Mouse (Mus musculus): ENCODE results near the gene Rpl6.

Gene Rpl6

DNA sequence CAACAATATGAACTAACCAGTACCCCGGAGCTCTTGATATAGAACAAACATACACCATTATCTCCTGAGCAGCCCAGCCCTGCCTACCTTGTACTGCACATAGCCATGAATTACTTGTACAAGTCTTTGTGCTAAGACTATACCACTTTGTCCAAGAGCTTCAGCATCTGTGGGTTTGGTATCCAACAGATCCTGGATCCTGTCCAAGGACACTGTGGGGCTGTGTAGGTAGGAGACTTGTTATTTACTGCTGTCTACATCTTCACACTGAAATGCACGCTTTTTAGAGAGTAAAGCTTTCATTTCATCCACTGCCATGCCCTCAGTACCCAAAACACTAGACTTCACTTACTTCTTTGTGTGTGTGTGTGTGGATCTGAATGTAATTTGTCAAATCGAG lies 20.6 kb downstream of the Rpl6 start:
- 40% methylated on average over 3 of the region's 3 CpGs for WGBS

DNA sequence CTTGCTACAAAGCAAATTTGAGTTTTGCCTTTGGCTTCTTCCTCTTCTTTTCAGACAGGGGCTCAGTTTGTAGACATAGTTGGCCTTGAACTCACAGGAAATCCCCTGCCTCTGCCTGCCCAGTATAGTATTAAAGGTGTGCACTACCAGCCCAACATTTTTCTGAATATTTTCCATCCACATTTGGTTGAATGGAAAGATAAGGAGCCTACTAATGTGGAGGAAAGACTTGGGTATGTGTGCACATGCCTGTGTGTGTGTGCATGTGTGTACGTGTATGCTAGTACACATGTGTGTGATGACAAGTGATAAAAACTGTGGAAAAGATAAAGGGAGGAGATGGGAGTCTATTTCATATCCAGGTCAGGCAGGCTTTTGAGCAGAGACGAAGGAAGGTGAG lies 21.6 kb downstream of the Rpl6 start:
- 66% methylated on average over 2 of the region's 2 CpGs for WGBS

DNA sequence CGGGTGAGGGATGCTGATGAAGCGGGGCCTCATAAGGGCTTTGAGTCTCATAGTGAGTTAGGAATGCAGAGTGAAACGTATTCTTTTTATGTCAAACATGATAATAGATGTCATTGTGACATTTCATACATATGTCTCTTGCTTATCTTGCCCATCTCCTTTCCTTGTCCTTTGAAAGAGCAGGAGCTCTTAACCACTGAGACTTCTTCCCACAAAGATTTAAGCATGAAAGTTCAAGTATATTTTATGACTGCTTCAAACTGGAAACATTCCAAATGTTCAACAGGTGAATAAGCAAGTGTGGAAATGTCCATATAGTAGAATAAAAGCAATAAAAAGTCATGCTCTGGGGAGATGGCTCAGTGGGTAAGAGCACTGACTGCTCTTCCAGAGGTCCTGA lies 22.1 kb downstream of the Rpl6 start:
- 64% methylated on average over 3 of the region's 3 CpGs for WGBS

DNA sequence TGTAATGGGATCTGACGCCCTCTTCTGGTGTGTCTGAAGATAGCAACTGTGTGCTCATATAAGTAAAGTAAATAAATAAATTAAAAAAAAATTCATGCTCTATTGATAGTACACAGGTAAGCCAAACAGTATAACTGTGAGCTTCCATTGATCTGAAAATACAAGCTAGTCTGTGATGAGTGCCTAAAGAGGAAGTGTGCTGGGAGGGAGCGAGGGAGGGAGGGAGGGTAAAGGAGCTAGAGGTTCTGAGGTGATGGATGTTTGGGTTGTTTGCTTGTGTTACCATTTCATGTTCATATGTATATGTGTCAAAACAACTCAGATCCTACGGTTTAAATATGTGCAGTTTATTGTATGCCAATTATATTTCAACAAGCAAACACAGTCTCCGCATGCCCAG lies 22.6 kb downstream of the Rpl6 start:
- 65% methylated on average over 4 of the region's 4 CpGs for WGBS

DNA sequence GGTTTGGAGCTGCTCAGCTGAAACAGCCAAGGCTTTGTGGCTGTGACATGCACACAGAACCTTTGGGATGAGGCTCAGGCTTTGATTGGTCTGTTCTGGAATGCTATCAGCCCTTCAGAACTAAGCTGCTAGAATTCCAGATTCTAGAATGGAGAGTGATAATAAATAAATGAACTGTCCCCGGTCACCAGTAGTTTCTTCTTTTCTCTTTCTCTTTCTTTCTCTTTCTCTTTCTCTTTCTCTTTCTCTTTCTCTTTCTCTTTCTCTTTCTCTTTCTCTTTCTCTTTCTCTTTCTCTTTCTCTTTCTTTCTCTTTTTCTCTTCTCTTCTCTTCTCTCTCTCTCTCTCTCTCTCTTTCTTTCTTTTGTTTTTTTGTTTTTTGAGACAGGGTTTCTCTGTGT lies 23.0 kb downstream of the Rpl6 start:
- 55% methylated on average over 1 of the region's 1 CpGs for WGBS

DNA sequence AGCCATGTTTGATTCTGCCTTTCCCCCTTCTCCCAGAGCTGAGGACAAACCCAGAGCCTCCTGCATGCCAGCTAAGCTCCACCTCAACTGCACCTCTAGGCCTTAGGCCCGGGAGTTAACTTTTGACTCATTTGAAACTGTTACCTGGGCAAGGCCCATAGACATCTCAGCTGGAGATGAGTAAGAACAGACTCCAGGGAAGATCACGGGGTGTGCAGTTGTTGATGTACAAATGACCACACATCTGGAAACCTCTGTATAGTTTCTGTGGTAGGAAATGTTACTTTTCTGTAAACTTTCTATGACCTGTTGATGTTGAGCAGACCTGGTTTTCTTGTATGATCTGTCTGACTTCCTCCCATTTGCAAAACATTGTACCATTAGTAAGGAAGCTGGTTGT lies 24.9 kb downstream of the Rpl6 start:
- 95% methylated on average over 2 of the region's 2 CpGs for WGBS

DNA sequence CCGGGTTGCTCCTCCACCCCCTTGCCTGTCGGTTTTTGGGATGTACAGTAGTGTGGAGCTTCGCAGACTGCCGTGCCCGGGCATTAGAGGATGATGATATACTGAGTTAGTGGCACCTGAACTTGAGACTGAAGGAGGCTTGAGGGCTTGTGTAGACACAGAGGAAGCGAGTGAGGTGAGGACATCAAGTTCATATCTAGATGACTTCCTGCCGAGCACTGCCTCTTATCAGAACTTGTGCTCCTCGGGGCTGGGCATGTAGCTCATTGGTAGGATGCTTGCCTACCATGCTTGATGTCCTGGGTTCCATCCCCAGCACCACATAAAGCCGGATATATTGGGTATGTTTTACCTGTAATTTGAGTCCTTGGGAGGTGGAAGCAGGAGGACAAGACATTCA lies 26.5 kb downstream of the Rpl6 start:
- 85% methylated on average over 9 of the region's 9 CpGs for WGBS

DNA sequence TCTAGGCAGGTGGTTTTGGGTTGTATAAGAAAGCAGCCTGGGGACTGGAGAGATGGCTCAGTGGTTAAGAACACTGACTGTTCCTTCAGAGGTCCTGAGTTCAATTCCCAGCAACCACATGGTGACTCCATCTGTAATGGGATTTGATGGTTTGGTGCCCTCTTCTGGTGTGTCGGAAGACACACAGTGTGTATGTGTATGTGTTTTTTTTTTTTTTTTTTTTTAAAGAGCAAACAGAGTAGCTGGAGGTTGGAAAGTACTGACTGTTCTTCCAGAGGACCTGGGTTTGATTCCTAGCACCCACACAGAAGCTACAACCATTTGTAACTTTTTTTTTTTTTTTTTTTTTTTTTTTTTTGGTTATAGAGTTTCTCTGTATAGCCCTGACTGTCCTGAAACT lies 28.5 kb downstream of the Rpl6 start:
- WGBS = 100% methylated on average over 1 of the region's 1 CpGs

DNA sequence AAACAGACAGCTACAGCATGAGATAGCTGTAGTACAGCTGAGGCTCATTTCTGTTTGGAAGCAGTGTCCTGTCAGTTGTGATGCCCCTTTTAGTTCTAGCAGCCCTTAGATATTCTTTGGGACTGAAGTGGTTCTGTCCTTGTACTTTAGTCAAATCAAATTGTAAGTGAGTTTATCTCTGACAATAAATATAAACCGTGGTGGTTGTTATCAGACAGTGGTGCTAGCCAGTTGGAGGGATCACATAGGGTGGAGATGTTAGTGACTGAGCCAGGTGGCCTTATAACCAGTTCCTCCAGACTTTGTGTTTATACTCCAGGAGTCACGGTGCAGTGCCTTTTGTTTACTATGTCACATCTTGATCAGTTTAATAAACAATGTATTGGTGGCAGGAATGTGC lies 29.4 kb downstream of the Rpl6 start:
- 84% methylated on average over 2 of the region's 2 CpGs for WGBS

DNA sequence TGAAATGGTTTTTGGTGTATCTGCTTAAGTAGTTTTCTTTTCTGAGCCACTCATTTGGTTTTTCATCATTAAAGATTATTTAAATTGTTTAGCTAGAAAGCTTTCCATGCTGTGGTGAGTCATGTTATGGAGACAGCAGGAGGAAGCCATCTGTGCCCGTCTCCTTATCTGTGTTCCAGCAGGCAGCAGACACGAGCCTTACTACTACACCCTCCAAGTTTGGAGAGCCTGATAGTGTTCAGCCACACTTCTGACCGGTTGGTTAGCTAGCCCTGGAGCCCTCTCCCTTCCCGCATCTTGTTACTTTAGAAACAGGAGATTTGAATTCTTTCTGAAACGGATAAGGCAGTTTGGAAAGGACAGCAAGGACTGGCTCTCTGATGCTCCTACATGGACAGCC lies 31.9 kb downstream of the Rpl6 start:
- WGBS = 39% methylated on average over 5 of the region's 5 CpGs

DNA sequence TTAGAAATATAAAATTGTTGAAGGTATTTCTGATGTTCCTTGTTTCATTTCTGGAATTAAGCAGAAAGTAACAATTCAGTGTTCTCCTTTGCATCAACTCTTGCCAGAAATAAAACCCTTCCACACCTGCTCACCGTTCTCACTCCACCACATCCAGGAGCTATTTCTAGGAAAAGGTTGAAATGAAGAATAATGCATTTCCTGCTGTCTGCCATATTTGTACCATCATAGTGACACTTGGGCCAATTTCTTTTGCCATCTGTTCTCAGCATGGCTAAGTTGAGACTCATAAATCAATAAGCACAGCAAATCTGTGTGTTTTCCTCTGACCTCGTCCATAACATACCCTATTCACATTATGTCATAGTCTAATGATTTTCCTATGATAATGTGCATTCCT lies 33.9 kb downstream of the Rpl6 start:
- WGBS = 48% methylated on average over 2 of the region's 2 CpGs

DNA sequence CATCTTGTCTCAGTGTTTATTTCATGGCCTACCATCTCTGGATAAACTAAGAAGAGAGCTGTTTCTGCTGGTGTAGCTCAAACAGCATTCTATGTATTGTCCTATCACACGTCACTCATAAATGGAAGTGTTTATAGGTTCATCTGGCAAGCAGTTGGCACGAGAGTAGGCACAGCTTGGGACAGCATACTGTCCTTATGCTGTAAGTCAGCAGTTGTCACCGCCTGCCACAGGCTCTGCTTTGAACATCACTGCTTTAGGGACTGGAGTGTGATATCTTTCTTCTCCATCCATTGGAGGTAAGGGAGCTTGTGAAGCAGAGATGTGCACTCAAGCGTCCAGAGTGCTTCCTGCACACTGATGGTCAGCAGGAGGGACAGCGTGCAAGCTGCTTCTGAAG lies 35.6 kb downstream of the Rpl6 start:
- 53% methylated on average over 5 of the region's 5 CpGs for WGBS

DNA sequence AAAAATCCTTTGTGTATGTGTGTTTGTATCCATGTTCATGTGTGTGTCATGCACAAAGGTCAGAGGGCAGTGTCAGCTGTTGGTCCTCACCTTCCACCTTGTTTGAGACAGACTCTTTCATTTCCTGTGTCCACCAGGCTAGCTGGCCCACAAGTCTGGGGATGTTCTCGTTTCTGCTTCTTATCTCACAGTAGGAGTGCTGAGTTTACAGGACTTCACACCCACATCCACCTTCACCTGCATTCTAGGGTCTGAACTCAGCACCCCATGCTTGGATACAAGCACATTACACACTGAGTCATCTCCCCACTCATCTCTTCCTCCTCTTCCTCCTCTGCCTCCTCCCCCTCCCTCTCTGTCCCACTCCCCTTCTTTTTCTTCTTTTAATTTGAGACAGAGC lies 38.0 kb downstream of the Rpl6 start:
- 24% methylated on average over 1 of the region's 1 CpGs for WGBS

DNA sequence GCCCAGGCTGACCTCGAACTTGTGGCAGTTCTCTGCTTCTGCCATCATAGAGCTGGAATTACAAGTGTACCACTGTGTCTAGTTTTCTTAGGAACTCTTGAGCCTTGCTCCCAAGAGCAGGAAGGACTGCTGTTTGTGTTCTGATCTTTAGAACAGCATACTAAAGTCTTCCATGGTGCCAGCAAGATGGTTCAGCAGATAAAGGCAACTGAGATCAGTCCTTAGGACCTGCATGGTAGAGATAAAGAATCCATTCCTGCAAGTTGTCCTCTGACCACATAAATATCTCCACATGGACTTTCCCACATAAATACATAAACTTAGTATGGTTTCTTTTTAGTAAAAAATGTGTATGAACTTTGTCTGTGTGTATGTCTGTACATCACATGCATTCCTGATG lies 38.4 kb downstream of the Rpl6 start:
- 95% methylated on average over 1 of the region's 1 CpGs for WGBS

DNA sequence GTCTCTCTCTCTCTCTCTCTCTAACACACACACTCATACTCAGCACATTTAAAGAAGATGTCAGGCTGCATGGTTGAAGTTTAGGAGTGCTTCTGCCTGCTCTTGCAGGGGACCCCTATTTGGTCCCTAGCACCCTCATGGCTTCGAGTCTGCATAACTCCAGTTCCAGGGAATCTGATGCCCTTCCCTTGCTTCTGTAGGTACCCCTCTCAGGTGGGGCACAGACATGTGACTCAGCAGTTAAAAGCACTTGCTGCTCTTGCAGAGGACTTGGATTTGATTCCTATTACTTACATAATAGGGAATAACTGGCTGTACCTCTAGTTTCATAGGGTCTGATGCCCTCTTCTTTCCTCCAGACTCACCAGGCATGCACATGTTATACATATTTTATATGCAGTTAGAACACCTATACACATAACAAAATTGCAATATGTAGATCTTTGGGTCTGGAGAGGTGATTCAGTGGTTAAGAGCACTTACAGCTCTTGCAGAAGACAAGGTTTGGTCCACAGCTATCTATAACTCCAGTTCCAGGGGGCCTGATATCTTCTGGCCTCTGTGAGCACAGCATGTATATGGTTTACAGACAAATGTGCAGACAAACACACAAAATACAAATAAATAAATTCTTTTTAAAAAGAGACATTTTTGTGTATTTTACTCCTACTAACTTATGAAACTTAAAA lies 39.5 kb downstream of the Rpl6 start:
- WGBS = 86% methylated on average over 1 of the region's 1 CpGs

DNA sequence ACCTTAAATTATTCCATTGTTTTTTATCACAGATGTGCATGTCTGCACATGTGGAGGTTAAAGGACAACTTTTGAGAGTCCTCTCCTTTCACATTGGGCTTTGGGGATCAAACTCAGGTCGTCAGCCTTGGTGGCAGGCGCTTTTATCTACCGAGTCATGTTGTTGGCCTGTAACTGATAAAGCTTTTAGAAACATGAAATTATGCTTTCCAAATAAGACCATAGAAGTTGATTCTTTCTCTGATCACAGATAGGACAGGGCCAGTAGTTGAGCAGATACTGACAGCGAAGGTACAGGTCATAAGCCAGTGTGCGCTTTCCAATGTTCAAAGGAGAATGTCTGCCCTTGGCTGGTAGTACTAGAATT lies 40.1 kb downstream of the Rpl6 start:
- 93% methylated on average over 5 of the region's 5 CpGs for WGBS

DNA sequence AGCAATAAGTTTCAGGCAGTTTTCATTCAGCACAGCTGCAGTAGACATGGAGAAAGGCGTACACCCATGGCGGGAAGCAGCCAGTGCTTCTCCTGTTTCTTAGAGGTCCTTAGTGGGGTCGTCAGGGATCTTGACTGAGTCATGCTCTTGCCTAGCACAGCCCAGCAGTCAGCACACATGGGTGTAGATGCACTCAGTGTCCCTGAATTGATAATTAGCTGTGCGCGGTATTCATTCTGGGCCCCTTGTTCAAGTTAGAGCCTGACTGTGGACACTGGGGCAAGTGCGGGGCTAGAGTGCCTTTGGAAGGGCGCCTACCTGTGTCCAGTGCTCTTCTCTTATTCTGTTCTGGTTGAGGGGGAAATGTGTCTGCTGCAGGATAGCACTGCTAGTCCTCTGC lies 40.9 kb downstream of the Rpl6 start:
- 82% methylated on average over 7 of the region's 7 CpGs for WGBS

DNA sequence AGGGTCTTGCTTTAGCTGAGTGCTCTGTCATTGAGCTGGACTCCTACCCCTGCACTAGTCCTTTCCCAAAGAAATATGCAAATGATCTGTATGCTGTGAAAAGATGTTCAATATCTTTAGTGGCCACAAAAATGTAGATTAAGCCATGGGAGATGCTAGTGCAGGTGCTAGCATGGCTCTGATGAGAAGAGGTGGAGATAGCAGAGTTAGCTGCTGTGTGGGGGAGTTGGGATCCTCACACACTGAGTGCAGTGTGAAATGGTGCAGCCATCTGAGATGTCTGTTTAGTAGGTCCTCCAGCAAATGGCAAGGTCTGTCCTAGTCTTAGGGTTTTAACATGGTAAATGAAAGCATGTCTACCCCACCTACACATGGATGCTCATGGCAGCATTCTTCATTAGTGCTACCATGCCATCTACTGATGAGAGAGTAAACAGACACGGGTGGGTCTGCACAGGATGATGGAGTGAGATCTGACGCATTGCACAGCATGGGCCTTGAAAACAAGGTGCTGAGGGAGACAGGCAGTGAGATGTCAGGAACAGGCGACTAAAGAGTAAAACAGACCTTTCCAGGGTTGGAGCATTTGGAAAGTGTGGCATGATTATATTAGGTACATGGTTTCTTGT lies 44.6 kb downstream of the Rpl6 start:
- 66% methylated on average over 3 of the region's 3 CpGs for WGBS

DNA sequence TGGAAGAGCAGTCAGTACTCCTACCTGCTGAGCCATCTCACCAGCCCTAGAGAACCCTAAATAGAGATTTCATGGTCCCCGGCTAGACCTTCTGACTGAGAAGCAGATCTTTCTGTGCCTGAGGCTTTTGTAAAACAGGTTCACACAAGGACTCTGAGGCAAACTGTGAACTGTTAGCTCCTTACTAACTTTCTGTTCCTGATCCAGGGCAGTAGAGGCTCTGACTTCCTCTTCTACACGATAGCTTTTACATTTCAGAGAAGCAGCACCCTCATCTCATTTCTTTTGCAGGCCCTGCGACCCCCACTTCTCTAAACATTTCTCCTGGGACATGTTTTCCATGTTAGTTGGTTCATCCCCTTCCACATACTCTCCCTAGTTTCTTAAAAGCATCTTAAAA lies 45.4 kb downstream of the Rpl6 start:
- WGBS = 77% methylated on average over 3 of the region's 3 CpGs

DNA sequence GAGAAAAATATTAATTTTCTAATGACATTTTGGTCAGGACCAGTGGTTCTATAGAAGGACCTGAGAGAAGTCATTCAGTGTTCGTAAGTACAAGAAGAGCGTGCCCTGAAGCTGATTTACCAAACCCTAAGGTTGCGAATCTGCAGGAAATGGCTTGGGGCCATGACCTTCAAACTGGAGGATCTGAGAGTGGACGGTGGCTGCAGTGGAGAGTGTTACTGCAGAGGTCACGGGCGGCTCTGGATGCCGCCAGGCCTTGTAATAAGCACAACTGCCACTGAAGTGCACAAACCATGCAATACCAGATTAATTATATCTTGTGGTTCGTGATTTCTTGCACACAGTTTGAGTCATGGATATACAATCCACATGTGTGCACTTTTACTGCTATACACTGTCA lies 47.5 kb downstream of the Rpl6 start:
- WGBS = 73% methylated on average over 8 of the region's 8 CpGs

DNA sequence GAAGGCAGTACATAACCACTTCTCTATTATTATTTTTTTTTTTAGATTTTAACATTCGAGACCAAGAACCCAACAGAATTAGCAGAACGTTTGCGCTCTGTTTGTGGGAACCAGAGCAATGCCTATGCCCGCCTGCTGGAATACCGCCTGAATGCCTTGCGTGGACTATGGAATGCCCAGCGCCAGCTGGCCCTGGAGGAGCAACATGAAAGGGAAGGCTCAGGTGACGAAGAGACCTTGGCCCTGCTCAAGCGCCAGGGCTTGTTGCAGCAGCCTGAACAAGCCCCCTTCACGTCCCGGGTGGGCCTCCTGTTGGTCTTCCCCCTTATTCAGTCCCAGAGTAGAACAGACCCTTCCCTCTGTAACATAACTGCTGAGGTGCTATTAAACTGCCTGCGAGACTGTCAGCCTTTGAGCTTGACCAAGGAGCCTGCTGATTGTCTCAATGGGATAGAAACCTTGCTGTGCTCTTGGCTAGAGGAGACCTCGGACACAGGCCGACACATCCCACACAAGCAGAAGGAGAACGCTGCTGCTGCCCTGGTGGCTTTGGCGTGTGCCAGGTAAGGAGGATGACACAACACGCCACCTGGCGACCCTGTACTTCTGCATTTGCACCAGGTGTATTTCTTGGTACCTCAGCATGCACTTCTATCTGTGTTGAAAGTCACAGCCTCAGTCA lies 49.7 kb downstream of the Rpl6 start:
- 81% methylated on average over 18 of the region's 18 CpGs for WGBS

DNA sequence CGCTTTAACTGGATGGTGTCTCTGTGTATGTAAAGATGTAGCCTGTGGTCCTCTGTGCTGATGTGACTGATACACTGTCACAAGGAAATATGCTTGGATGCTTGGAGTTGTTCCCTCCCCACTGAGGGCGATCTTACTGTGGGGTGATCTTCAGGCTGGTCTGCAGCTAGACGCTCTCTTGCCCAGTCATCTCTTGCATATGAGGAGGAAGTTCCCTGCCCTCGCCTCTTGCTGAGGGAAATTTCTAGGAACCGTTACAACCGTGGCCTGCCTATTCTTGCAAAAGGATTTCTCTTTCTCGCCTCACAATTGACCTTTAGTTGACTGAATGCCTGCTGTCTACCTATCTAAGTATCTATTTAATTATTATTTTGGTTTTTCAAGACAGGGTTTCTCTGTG lies 50.7 kb downstream of the Rpl6 start:
- WGBS = 80% methylated on average over 7 of the region's 7 CpGs

All from cerebral cortex, adult 2 months (tissue).